Mouse (Mus musculus) Patski (cell line): ENCODE measurements around the gene Kcnh1. TPM values are rescaled to one million over a fixed set of nuclear protein-coding genes. Genes with fewer than 3 reads are reported as not detected.
A peak's percentile ranks its signal among the peaks of the same experiment; 100 is the strongest.

Experiments used
- ATAC-seq: fragments of 100-300 bp; one replicate; pipeline ENCODE4 v1.8.0; 2021
- CTCF ChIA-PET: fragments of 350-600 bp; sonication (Branson Sonifier 250); formaldehyde crosslinking; loops from one replicate; lab custom pipeline; 2022; ENCODE audit warnings: inconsistent platforms; lab: Charles Lee
- POLR2A ChIA-PET: fragments of 350-600 bp; sonication (Branson Sonifier 250); formaldehyde crosslinking; loops from one replicate; lab custom pipeline; 2022; ENCODE audit warnings: antibody characterized with exemption, inconsistent platforms; lab: Charles Lee
- DNase-seq: peaks from one replicate; pipeline ENCODE4 v3.0.0-alpha.2; 2011; ENCODE audit warnings: low read depth, low spot score
- H3K27me3 ChIP-seq: fragments of 371-371 bp; one replicate; pipeline ENCODE4 v1.5.1; 2021
- CTCF ChIP-seq: fragments of 100-300 bp; IDR thresholded peaks from one replicate; pipeline ENCODE4 v1.5.1; 2021
- in situ Hi-C: fragments of 300-500 bp; cut with MboI; formaldehyde crosslinking; loops from 3 replicates; pipeline ENCODE4 v1.11.1; 2018; ENCODE audit warnings: low pct_unique_long_range_greater_than_20kb, mixed read lengths
- polyA plus RNA-seq: library from polyadenylated mRNA; unstranded; gene quantifications from one replicate; pipeline ENCODE4 v1.2.3, GENCODE M21; 2021

Gene Kcnh1
- polyA plus RNA-seq, 1 experiment from 2014 or later: 2.3 TPM

DNA sequence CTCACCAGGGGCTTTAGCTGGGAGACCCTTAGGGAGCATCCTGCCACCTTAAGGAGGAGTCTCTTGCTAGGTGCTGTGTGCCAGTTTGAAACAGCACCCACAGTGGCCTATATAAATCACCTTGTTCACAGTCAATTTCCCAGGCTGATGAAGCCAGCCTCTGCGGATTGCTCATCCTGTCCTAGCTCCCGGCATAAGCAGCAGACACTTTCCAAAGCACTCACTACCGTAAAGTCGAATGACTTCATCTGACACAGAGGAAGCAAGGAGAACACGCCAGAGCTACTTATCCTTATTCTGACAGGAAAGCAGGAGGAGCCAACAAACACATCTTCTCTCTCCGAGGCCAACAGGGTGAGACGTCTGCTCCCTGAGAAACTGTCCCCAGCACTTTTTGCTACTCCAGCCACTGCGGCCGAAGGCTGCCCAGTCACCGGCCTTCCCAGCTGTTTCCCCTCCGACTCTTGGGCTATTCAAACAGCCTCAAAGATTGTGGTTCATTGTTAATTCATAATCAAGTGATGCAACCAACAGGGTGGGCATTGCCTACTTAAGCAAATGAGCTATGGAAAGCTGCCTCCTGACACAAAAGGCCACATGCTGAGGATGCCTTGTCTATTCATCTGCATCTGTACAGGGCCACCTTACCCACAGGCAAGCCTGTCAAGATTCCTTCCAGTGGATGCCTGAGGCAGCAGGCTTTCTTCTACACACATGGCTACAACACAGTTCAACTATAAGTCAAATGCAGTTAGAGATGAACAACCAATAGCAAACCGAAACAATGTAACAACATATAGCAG lies 332.0 kb downstream of the Kcnh1 start:
- ATAC-seq (peak; percentile 28), DNase-seq (no peak)
- POLR2A ChIA-PET: no interaction called here
- in situ Hi-C loops: no loop called here
- H3K27me3 ChIP-seq: no peaks in the 10 kb centered on the region
- no peak for TF ChIP-seq CTCF
- CTCF ChIA-PET: no interaction called here

- ATAC-seq (no peak), DNase-seq (no peak)
- CTCF ChIA-PET: interaction anchor here (2.0 kb wide), 1 partner anchor 10 kb away, joined by 4 read pairs; no protein-coding TSS in a partner anchor
- in situ Hi-C loops: no loop called here
- no peak for TF ChIP-seq CTCF
- H3K27me3 ChIP-seq: no peaks in the 10 kb centered on the region
- POLR2A ChIA-PET: no interaction called here
These were observed 335.3 kb downstream of the Kcnh1 start for GRCm38 (mm10) chr1:192525711-192526350.

DNA sequence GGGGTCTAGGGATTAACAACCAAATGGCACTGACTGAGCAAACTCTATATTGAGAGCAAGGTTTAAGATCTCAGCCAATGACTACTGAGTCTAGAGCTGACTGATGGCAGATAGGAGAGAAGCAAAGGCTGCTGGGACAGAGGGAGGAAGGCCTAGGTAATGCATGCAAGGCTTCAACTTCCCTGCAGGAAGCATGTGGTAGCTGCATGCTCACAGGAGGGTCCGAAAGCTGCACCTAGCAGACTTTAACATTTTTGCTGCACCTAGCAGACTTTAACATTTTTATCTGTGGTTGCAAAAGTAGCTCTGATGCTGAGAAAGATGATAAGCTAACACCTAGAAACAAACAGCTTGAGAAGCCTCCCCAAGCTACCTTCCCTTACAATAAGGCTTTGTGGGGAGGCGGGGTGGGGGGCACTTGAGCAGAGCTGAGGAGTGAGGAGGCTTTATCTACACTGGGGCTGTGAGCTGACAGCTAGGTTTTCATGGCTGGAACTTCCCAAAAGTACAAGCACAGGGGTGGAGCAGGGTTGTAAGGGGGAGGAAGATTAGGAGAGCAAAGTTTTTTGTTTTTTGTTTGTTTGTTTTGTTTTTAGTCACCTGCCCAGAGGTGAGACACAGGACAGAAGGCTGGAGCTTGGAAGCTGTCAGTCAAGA lies 341.0 kb downstream of the Kcnh1 start:
- no peaks in the 10 kb centered on the region for H3K27me3 ChIP-seq
- ATAC-seq (no peak), DNase-seq (no peak)
- in situ Hi-C loops: no loop called here
- POLR2A ChIA-PET: interaction anchor here (0.7 to 1.1 kb wide), 2 partner anchors 24 to 722 kb away, joined by 3 read pairs; no protein-coding TSS in a partner anchor
- CTCF ChIA-PET: no interaction called here
- TF ChIP-seq CTCF: no peak

- ATAC-seq (no peak), DNase-seq (no peak)
- no peaks in the 10 kb centered on the region for H3K27me3 ChIP-seq
- no peak for TF ChIP-seq CTCF
- in situ Hi-C loops: no loop called here
- POLR2A ChIA-PET: interaction anchor here (1.1 kb wide), 1 partner anchor 23 kb away, joined by 3 read pairs; no protein-coding TSS in a partner anchor
- CTCF ChIA-PET: no interaction called here
These were observed 341.6 kb downstream of the Kcnh1 start for GRCm38 (mm10) chr1:192532212-192532611.

DNA sequence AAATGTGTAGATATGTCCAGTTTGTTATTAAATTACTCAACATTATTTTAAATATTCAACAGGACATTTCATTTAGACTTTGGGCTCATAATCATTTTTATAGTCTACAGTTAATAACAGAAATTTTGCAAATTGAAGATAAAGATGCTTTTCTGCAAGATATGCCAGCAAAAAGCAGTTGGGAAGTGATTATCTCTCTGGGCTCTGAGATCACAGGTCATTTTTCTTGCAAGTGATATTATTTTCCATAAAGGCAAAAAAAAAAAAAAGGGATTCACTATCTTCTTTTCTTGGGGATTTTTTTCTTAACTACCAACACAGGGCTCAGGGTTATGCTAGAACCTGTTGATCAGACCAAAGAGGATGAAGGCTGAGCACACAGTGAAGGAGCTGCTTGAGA lies 342.4 kb downstream of the Kcnh1 start:
- ChIA-PET POLR2A (interaction anchor here (1.1 kb wide), 1 partner anchor 22 kb away, joined by 3 read pairs; no protein-coding TSS in a partner anchor), CTCF (no interaction called here)
- DNase-seq: no peak
- H3K27me3 ChIP-seq: no peaks in the 10 kb centered on the region
- in situ Hi-C loops: no loop called here
- ATAC-seq: no peak
- TF ChIP-seq CTCF: no peak

GRCm38 (mm10) chr1:192536440-192536839 lies 345.9 kb downstream of the Kcnh1 start:
- TF ChIP-seq CTCF: no peak
- no peaks in the 10 kb centered on the region for H3K27me3 ChIP-seq
- CTCF ChIA-PET: interaction anchor here (1.4 to 1.6 kb wide), 2 partner anchors 10 kb away, joined by 3 to 4 read pairs; no protein-coding TSS in a partner anchor
- ATAC-seq (no peak), DNase-seq (no peak)
- in situ Hi-C loops: no loop called here
- POLR2A ChIA-PET: no interaction called here

DNA sequence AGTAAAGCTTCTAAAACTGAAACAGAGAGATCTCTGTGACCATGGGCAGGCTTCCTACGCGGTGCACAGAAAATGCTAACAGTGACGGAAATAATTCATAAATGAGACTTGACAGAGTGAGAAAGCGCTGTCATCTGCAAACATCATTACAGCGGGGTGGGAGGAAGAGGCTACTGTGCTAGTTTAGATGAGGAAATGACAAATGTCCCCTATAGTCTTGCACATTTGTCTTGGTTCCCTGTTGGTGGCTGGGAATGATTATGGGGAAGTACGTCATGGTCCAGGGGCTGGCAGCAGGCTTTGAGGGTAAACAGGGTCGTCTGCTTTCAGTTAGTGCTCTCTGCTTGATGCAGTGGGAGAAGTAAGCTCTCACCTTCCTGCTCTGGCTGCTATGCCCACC lies 346.6 kb downstream of the Kcnh1 start:
- TF ChIP-seq CTCF: no peak
- ATAC-seq (no peak), DNase-seq (no peak)
- POLR2A ChIA-PET: no interaction called here
- in situ Hi-C loops: no loop called here
- H3K27me3 ChIP-seq: no peaks in the 10 kb centered on the region
- CTCF ChIA-PET: interaction anchor here (1.6 kb wide), 1 partner anchor 10 kb away, joined by 3 read pairs; no protein-coding TSS in a partner anchor

DNA sequence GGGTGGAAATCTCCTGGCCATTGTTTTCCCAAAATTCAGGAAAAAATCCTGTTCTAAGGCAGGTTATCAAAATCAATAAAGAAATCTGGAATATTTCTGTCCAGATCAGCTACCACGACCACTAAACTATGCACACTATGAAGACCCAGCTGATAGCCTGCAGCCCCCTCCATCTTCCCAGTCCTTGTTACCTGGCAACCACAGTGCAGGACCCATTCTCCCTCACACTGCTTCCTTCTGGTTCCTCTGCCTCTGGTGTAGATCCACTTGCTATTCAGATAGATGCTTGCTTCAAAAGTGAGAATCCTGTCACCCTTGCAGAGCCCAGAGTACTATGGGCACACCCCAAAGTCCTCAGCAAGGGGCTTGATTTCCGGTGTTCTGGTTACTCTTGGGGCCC lies 351.5 kb downstream of the Kcnh1 start:
- DNase-seq (no peak), ATAC-seq (no peak)
- TF ChIP-seq CTCF: no peak
- CTCF ChIA-PET: no interaction called here
- POLR2A ChIA-PET: interaction anchor here (0.8 kb wide), 1 partner anchor 115 kb away, joined by 3 read pairs; no protein-coding TSS in a partner anchor
- in situ Hi-C loops: no loop called here
- no peaks in the 10 kb centered on the region for H3K27me3 ChIP-seq

GRCm38 (mm10) chr1:192543686-192544085 lies 353.1 kb downstream of the Kcnh1 start:
- H3K27me3 ChIP-seq: no peaks in the 10 kb centered on the region
- TF ChIP-seq CTCF: no peak
- ChIA-PET CTCF (no interaction called here), POLR2A (no interaction called here)
- DNase-seq (no peak), ATAC-seq (no peak)
- in situ Hi-C loops: no loop called here

GRCm38 (mm10) chr1:192544091-192544490 lies 353.5 kb downstream of the Kcnh1 start:
- in situ Hi-C loops: no loop called here
- ATAC-seq (no peak), DNase-seq (no peak)
- ChIA-PET POLR2A (no interaction called here), CTCF (no interaction called here)
- TF ChIP-seq CTCF: no peak
- H3K27me3 ChIP-seq: no peaks in the 10 kb centered on the region
